Mouse (Mus musculus) left cerebral cortex, postnatal 14 days (tissue): ENCODE data around the gene Sp8. TPM values are rescaled to one million over a fixed set of nuclear protein-coding genes. Genes with fewer than 3 reads are reported as not detected.

ENCODE experiments used
- DNase-seq, 2 experiments: peaks; one replicate each; pipeline ENCODE4 v3.0.0; 2021 to 2022; ENCODE audit warnings: low spot score in 2 of 2, mixed read lengths in 1 of 2
- intact Hi-C: fragments of 180-260 bp; cut with DNase I; formaldehyde crosslinking; loops from one replicate; pipeline ENCODE4 v1.15.1; 2025
- total RNA-seq, 2 experiments: library from RNA; stranded (reverse); gene quantifications; 2 replicates each; pipeline ENCODE4 v1.2.3; 2021

Sp8 gene
- total RNA-seq, 2 experiments from 2014 or later, result 2.2 to 3.1 TPM

DNA sequence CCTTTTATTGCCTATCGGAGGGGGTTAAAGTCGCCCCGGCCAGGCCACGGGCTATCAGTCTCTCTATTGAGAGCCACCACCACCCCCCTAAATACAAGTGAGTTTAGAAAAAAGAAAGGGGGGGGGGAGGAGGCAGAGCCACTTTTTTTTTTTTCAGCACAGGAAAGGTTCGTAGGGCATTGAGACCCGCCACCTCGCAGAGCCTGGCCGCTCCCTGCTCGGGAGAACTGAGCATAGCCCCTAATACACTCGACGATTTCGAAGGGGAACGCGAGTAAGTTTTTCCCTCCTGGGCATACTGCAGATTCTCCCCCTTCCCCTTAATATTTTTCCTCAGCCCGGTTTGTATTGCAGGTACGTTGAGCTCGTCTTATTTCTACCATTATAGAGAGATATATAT, 1.3 kb downstream of the Sp8 start:
- intact Hi-C loops, result loop anchor here (10.0 kb wide), 2 partner anchors 543 to 1033 kb away; partner anchors contain the start of gene Sp4
- no peak for DNase-seq

DNA sequence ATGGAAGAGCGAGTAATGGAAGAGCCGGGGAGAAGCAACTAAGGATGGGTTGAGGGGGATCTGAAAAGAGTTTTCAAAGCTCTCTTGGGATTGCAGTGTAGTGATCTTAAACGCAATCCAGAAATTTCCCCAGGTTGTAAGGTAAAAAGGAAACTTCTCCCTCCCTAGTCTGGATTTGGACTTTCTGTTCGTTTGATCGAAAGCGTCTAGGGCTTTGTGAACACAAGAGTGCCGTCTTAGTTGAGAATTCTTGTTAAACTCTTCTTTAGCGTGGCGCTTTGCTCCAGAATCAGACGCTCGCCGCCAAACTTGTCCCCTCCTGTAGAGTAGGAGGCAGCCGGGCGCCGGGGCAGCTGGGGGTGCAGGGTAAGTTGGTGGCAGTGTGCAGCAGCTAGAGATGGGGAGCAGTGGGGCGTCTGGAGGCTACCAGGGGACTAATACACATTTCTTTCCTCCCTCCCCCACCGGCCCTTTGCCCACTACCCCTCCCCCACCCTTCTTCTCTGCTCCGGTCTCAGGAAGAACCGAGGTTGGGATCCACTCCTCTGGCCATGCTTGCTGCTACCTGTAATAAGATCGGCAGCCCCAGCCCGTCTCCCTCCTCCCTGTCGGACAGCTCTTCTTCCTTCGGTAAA, 1.8 kb downstream of the Sp8 start:
- no peak for DNase-seq
- intact Hi-C loops, result loop anchor here (10.0 kb wide), 2 partner anchors 543 to 1033 kb away; partner anchors contain the start of gene Sp4

DNA sequence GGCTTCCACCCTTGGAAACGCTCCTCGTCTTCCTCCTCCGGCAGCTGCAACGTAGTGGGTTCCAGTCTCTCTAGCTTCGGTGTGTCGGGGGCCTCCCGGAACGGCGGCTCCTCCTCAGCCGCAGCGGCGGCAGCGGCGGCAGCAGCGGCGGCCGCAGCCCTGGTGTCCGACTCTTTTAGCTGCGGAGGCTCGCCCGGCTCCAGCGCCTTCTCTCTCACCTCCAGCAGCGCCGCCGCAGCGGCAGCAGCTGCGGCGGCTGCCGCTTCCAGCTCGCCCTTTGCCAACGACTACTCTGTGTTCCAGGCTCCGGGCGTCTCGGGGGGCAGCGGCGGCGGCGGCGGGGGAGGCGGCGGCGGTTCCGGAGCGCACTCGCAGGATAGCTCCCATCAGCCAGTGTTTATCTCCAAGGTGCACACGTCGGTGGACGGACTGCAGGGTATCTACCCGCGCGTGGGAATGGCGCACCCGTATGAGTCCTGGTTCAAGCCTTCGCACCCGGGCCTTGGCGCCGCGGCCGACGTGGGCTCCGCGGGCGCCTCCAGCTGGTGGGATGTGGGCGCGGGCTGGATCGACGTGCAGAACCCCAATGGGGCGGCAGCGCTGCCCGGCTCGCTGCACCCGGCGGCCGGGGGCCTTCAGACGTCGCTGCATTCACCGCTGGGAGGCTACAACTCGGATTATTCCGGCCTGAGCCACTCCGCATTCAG, 2.5 kb downstream of the Sp8 start:
- no peak for DNase-seq
- intact Hi-C loops, result loop anchor here (10.0 kb wide), 2 partner anchors 544 to 1034 kb away; partner anchors contain the start of gene Sp4

DNA sequence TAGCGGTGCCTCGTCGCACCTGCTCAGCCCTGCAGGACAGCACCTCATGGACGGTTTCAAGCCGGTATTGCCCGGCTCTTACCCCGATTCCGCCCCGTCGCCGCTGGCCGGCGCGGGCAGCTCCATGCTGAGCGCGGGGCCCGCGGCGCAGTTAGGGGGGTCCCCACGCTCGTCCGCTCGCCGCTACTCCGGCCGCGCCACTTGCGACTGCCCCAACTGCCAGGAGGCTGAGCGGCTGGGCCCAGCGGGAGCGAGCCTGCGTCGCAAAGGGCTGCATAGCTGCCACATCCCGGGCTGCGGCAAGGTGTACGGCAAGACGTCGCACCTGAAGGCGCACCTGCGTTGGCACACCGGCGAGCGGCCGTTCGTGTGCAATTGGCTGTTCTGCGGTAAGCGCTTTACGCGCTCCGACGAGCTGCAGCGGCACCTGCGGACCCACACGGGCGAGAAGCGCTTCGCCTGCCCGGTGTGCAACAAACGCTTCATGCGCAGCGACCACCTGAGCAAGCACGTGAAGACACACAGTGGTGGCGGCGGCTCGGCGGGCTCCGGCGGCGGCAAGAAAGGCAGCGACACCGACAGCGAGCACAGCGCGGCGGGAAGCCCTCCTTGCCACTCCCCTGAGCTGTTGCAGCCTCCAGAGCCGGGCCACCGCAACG, 3.2 kb downstream of the Sp8 start:
- no peak for DNase-seq
- intact Hi-C loops, result loop anchor here (10.0 kb wide), 2 partner anchors 545 to 1035 kb away; partner anchors contain the start of gene Sp4

DNA sequence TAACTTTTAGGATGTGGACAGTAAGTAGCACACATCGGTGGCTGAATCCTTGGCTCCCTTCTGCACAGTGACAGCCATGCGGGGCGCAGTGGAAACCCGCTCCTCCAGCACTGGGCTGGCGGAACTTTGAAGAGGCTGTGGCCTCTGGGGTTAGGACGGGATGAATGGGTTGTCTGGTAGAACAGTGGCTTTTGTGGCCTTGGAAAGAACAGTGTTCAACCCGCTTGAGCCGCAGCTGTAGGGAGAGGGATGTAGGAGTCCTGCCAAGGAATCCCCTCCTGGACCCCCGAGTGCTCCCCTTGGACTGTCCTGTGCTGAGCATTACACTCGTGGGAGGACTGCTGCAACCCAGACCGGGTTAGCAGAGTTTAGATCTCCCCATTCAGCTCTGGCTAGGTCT, 3.9 kb downstream of the Sp8 start:
- no peak for DNase-seq
- intact Hi-C loops, result loop anchor here (5.0 to 10.0 kb wide), 4 partner anchors 193 to 1035 kb away; partner anchors contain the start of gene Sp4

DNA sequence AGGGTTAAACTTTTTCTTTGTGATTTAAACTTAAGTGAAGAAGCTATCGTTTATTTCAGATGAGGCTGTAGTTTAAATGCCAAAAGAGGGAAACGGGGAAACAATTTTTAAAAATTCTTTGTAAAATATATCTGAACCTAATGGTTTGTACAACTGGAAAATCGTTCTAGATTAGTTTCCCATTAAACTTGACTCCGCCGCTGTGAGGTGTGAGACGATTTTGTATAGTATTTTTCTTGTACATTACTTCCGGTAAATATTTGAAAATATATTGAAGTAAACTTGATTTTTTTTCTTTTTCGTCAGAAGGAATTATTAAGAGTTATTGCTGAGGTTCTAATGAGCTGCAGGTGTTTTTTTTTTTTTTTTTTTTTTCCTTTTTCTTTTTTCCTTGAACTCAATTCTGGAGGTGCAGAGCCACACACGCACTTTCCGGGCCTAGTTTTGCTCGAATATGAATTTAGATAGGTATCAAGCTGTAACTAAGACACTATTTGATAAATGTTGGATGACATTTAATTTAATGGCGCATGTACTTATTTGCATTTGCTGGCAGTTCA, 4.8 kb downstream of the Sp8 start:
- intact Hi-C loops, result loop anchor here (5.0 kb wide), 2 partner anchors 194 to 859 kb away; no protein-coding TSS in a partner anchor

DNA sequence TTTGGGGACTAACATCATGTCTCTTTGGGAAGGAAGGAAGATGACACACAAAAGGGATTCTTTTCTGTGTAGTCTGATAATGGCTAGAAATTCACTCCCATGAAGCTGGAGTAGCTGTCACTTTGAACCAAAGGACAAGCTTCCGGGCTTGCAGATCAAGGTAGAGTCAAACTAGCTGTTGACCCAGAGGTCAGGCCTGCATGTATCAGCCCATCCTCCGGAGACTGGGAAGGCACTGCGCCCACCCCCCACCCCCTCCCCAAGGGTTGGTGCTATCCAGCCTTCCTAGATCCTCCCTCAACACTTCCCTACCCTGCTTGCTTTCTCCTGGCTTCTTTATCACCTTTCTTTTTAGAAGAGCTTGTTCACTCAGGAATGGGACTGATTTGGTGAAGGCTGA, 7.2 kb downstream of the Sp8 start:
- no peak for DNase-seq
- intact Hi-C loops, result loop anchor here (5.0 kb wide), 2 partner anchors 196 to 861 kb away; no protein-coding TSS in a partner anchor

More for the DNA sequence above, 4.8 kb downstream of the Sp8 start:
- DNase-seq, result no peak

DNA sequence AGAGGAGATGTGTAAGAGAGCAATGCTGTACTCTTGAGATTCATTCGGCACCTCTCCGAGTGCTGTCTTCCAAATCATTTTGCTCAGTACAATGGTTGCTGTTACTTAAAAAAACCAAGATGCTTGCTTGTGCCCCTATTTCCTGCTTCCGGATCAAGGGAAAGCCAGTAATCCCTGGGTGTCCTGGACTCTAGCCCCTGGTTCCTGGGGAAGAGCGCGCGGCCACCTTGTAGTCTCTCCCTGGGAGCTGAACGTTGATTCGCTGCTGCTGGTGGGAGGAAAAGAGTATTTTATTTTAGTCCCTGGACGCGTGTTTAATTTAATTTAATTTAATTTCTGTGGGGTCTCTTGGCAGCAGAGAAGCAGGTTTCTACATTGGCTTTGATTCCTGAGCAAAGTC, 8.3 kb downstream of the Sp8 start:
- intact Hi-C loops, result loop anchor here (2.0 to 5.0 kb wide), 3 partner anchors 197 to 862 kb away; no protein-coding TSS in a partner anchor
- no peak for DNase-seq

DNA sequence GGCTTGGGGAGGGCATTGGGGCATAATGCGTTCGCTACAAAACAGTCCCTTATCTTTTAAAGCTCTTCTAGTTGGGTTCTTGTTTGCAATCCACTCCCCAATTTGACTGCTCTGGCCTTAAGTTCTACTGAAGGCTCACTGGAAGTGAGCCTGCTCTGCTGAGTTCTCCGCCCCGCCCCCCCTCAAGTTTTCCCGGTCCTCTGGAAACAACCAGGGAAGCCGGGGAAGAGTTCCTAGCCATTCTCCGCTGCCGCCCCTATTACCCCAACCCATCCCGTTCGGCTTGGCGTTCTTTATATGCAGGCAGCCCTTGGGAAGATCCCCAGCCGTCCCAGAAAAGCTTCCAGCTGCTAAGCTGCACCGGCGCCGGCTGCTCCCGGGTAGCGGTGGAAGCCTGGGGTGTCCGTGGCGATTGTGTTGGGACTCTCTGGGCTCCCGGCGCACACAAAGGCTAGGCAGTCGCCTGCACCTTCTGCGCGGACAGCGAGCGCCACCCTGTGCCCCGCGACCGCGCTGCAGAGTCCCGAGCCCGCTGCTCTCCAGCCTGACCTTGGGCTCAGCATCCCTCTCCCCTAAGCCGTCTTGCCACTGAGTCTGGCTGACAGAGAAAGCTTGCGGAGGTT, 8.8 kb downstream of the Sp8 start:
- DNase-seq, result peak; percentile 37 to 64
- intact Hi-C loops, result loop anchor here (2.0 to 5.0 kb wide), 4 partner anchors 198 to 863 kb away; no protein-coding TSS in a partner anchor

DNA sequence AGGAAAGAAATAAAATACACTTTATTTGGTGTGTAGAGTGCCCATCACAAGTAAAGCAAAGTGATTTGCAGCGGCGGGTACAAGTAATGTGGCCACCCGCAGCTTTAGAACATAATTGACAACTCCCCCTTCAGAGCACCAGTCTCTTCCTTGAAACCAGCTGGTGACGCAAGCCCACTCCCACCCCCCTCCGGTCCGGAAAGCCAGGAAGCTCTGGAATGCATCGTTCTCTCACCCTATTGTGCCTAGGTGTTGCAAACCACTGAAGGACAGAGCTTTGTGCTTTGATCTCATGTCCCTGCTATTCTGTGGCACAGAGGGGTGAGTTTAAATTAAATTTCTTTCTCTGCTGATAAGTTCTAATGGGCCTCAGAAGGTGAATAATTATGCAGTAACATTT, 10.0 kb downstream of the Sp8 start:
- intact Hi-C loops, result loop anchor here (5.0 kb wide), 1 partner anchor 799 kb away; no protein-coding TSS in a partner anchor
- DNase-seq, result no peak

DNA sequence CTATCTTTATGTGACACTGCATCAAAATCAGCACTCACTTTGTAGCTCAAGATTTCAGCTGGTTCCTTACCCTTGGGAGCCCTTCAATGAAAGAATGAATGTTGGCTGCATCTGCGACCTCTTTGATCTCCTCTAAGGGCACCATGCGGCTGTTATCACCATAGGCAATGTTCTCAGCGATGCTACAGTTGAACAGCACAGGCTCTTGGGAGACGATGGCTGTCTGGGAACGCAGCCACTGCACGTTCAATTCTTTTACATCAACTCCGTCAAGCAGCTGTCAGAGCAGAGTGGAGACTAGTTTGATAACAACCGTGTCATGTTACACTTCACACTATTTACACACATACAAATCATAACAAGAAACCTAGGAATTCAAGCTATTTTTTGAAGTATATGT, 26.5 kb downstream of the Sp8 start:
- no peak for DNase-seq

DNA sequence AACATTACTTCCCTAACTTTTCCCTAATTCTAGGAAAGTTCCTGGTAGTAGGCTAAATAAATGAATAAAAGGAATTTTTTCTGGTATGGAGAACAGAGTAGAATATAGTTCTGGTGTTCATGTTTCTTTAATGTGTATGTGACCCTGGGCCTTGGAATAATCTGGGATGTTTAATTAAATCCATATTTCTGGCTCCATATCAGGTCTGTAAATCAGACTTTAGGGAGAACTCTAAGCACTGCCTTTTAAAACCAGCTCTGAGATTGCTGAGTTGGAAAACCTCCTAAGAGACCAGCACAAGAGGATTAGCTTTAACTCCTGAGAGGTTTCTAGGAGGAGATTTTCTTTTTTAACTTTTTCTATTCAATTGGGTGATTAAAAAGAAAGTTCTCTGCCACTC, 36.7 kb downstream of the Sp8 start:
- DNase-seq, result no peak

More for the DNA sequence above, 26.5 kb downstream of the Sp8 start:
- intact Hi-C loops, result no loop called here

DNA sequence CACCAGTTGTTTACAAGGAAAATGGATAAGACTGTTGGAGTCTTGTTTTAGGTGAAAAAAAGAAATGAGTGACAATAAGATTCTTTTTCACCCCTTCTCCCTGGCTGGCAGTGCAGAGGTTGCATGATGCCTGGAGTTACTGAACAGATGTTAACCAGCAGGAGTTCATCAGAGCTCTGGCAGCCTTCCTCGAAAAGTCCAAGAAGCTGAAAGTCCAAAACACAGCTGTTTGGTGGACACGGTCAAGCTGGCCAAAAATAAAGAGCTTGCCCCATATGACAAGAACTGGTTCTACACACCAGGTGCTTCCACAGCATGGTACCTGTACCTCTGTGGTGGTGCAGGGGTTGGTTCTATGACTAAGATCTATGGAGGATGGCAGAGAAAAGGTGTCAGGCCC, 41.8 kb downstream of the Sp8 start:
- intact Hi-C loops, result no loop called here
- DNase-seq, result no peak

More for the DNA sequence above, 36.7 kb downstream of the Sp8 start:
- intact Hi-C loops, result no loop called here

Other genes with a start within 250 kb of the Sp8 start
- gene Abcb5, start 120.1 kb downstream of the Sp8 start, total RNA-seq, result not detected